Mouse (Mus musculus) embryo, embryonic 10 days (tissue): ENCODE results near the gene Gimap9.
A peak's percentile ranks its signal among the peaks of the same experiment; 100 is the strongest.

Experiments used
- DNase-seq: peaks from one replicate; pipeline ENCODE4 v3.0.0-alpha.2; 2015; ENCODE audit warnings: low spot score

Gimap9 gene

GRCm38 (mm10) chr6:48692962-48693361 lies 17.0 kb downstream of the Gimap9 start:
- DNase-seq = no peak

DNA sequence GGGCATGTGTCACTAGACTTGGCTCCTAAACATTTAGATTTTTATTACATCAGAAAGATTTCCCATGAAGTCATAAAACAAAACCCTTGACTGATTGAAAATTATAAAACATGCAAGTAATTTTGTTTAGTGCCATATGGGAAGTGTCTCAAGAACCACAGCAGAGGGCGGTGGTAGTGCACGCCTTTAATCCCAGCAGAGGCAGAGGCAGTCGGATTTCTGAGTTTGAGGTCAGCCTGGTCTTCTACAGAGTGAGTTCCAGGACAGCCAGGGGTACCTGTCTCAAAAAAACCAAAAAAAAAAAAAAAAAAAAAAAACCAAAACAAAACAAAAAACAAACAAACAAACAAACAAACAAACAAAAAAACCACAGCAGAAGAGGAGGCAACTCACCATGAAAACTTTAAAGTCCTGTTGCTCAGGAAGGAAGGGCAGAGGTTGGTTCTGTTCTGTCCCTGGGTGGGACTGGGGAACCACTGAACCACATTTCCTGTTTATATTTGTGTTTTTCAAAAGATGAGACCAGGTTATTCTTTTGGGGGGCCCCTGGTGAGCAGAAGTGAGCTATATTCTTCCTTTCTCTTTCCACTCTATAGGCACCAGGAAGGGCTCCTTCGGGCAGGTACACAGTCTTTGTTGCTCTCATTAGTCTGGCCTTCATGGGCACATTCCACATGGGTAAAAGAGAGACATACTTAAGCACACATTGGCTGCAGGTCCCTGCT lies 21.1 kb downstream of the Gimap9 start:
- no peak for DNase-seq

GRCm38 (mm10) chr6:48697555-48697930 lies 21.6 kb downstream of the Gimap9 start:
- no peak for DNase-seq

DNA sequence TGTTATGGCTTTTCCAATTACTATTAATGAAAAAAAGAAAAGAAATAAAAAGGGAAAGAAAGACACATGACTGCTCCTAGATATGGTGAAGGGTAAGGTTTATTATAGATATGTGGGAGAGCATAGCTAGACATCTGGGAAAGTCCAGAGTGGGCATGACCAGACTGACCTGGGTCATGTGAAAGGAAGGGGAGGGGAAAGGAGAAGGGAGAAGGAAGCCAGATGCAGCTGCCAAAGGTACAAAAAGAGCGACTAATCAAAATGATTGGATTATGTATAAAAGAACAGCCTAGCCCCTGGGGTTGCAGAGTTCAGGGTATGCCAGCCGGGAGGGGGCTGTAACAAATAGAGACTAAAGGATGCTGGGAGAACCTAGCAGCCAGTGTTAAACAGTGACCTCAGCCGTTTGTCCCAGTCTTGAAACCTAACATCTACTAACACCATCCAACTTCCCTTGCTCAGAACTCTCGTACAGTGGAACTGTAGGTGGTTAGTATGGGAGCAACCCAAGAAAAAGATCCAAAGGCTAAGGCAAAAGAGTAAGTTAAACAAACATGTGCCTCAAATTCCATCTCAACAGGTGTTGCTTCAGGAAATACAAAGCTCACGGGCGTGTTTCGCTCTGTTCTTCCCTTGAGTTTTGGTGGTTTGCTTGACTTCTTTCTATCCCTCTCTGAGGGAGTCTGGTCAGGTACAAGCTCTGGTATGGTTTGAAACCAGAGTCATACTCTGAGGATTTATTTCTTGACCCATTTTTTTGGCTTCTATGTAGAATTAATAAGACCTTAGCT lies 22.3 kb downstream of the Gimap9 start:
- no peak for DNase-seq

- DNase-seq = no peak
Measured at GRCm38 (mm10) chr6:48698888-48699287, 23.0 kb downstream of the Gimap9 start.

- peak; percentile 38 for DNase-seq
Measured at GRCm38 (mm10) chr6:48700251-48701075, 24.5 kb downstream of the Gimap9 start.

GRCm38 (mm10) chr6:48702146-48702545 lies 26.2 kb downstream of the Gimap9 start:
- no peak for DNase-seq

- DNase-seq = no peak
Measured at GRCm38 (mm10) chr6:48702601-48703000, 26.7 kb downstream of the Gimap9 start.

DNA sequence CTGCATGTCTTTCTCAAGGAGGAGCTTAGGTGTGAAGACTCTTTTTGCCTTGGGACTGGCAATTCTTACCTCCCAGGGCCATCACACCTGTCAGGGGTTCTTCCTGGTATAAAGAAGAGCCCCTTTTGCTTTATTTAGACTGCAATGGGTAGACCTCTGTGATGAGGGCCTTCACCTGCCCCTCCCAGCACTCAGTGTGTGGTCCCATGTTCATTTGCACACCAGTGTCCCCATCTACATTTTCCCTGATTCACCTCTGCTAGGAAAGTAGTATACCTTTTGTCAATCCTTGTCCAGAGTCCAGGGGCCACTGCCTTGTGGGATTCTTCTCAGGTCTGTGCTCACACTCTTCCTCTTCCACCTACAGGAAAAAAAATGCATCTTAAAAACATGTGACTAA lies 28.2 kb downstream of the Gimap9 start:
- DNase-seq = no peak

DNA sequence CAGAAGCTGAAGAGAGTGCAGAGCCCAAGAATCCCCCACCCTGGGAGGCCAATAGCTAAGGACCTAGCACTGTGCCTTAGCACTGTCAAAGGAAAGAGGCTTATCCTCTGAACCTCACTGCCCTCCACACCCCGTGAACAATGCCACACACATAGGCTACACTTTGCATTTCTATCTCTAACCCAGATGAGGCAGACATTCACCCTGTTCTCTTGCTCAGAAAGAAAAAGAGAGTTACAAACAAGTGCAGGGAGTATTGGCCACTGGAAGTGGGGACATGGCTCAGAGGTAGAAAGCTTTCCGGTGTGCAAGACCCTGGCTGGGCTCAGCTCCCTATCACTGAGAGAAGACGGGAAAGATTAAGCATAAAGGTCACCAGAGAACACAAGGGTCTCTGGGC lies 30.2 kb downstream of the Gimap9 start:
- DNase-seq = no peak

GRCm38 (mm10) chr6:48718455-48718854 lies 42.5 kb downstream of the Gimap9 start, which contains the start of the genes Gm28053 and Gimap7:
TSS of gene Gm28053 (plus strand) at chr6:48718607.
TSS of gene Gimap7 (plus strand) at chr6:48718621.
- DNase-seq = no peak

GRCm38 (mm10) chr6:48720326-48720725 lies 44.4 kb downstream of the Gimap9 start:
- DNase-seq = no peak

DNA sequence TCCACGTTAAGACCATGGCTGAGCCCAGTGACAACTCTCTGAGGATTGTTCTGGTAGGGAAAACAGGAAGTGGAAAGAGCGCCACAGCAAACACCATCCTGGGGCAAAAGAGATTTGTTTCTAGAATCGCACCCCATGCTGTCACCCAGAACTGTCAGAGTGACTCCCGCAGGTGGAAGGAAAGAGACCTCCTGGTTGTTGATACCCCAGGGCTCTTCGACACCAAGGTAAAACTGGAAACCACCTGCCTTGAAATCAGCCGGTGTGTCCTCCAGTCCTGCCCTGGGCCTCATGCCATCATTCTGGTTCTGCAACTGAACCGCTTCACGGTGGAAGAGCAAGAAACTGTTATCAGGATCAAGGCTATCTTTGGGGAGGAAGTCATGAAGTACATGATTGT lies 47.5 kb downstream of the Gimap9 start:
- DNase-seq = no peak

- DNase-seq = no peak
Measured at GRCm38 (mm10) chr6:48725476-48725875, 49.5 kb downstream of the Gimap9 start.

DNA sequence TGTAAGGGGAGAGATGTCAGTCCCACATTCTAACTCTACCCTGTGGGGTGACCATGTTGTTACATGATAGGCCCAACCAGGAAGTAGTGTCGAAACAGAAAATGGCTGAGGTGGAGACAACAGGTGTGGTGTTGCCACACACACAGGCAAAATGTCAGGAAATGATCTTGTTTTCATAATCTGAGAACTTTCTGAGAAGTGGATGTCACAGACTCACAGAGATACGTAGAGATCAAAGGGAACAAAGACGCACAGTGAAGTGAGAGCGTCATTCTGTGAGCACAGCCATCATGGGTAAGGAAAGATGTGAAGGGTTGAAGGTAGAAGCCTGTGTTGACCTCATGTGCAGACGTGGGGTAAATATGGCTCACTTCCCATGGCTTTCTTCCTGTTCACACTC lies 51.8 kb downstream of the Gimap9 start:
- DNase-seq = no peak
